In genomic region chr19:4001752-4002151, GRCm38 (mm10) we compare ENCODE assay signal across 13 mouse cellular contexts. TPM values are rescaled to one million over a fixed set of nuclear protein-coding genes. Genes with fewer than 3 reads are reported as not detected.
DNase-seq lines count a peak whose midpoint lies in the region; ATAC-seq and TF ChIP-seq lines count a peak whose summit lies in the region.
"Had no signal": no experiment of that assay in that cellular context is flagged by ENCODE, and none has a peak within 500 bp of the region (broad histone marks: within the 10 kb centered on the region; RNA-seq: fewer than 3 reads in every experiment).

No protein-coding gene starts in this region.

- peak overlapping the region; percentile 86 for H3K4me2 ChIP-seq in hindbrain, embryonic 13.5 days
- H3K4me2 ChIP-seq in hindbrain, embryonic 16.5 days (ENCODE audit: low read length): no peak overlapping the region
- H3K4me2 ChIP-seq in hindbrain, embryonic 15.5 days: peak overlapping the region; percentile 81
- H3K4me2 ChIP-seq in myocyte (ENCODE audit: low read depth): peak overlapping the region; percentile 80

- H3K27ac ChIP-seq in hindbrain, embryonic 13.5 days: 0 out of 2 replicates have a peak overlapping the region, but pooled peaks have one; percentile 98
- H3K27ac ChIP-seq in hindbrain, embryonic 16.5 days (ENCODE audit: low read depth, low read length): no peak overlapping the region; the same call in 1 of the 2 replicates
- peak overlapping the region; percentile 15; the same call in 1 of the 2 replicates for H3K27ac ChIP-seq in embryonic facial prominence, embryonic 10.5 days (replicated peaks)
- no peak overlapping the region for H3K27ac ChIP-seq in hindbrain, embryonic 15.5 days (replicated peaks)

- TF ChIP-seq POLR2A in myocyte (IDR thresholded peaks at IDR 0.05; ENCODE audit: insufficient read length, low read depth): no peak

- H3K9me3 ChIP-seq in hindbrain, embryonic 13.5 days: no peaks in the 10 kb centered on the region
- H3K9me3 ChIP-seq in hindbrain, embryonic 16.5 days (ENCODE audit: control insufficient read depth, low read length): no peaks in the 10 kb centered on the region
- H3K9me3 ChIP-seq in embryonic facial prominence, embryonic 10.5 days: no peaks in the 10 kb centered on the region
- no peaks in the 10 kb centered on the region for H3K9me3 ChIP-seq in hindbrain, embryonic 15.5 days

- peak overlapping the region; percentile 95 for H3K9ac ChIP-seq in hindbrain, embryonic 13.5 days
- H3K9ac ChIP-seq in hindbrain, embryonic 16.5 days (ENCODE audit: low read depth, low read length): no peak overlapping the region
- H3K9ac ChIP-seq in hindbrain, embryonic 15.5 days: peak overlapping the region; percentile 80; the same call in 1 of the 2 replicates

- no peaks in the 10 kb centered on the region; the same call in 1 of the 2 replicates for H3K27me3 ChIP-seq in hindbrain, embryonic 13.5 days
- H3K27me3 ChIP-seq in hindbrain, embryonic 16.5 days (replicated peaks; ENCODE audit: control insufficient read depth, insufficient read depth, low read length): no peaks in the 10 kb centered on the region
- H3K27me3 ChIP-seq in embryonic facial prominence, embryonic 10.5 days (replicated peaks; ENCODE audit: low read depth, poor library complexity, severe bottlenecking): peaks cover 13% of the 10 kb centered on the region; the same call in 1 of the 2 replicates
- no peaks in the 10 kb centered on the region for H3K27me3 ChIP-seq in hindbrain, embryonic 15.5 days
- no peaks in the 10 kb centered on the region for H3K27me3 ChIP-seq in myocyte (ENCODE audit: control insufficient read depth, insufficient read depth, insufficient read length)

- no peaks in the 10 kb centered on the region for H3K79me2 ChIP-seq in myocyte (ENCODE audit: control insufficient read depth, insufficient read depth)

- no peak overlapping the region for H3ac ChIP-seq in myocyte (ENCODE audit: control insufficient read depth, insufficient read length)

- H3K4me1 ChIP-seq in hindbrain, embryonic 13.5 days (replicated peaks): peaks cover 19% of the 10 kb centered on the region
- peaks cover 9% of the 10 kb centered on the region for H3K4me1 ChIP-seq in hindbrain, embryonic 16.5 days (ENCODE audit: control insufficient read depth, insufficient read depth, low read depth, low read length)
- peaks cover 36% of the 10 kb centered on the region for H3K4me1 ChIP-seq in embryonic facial prominence, embryonic 10.5 days
- H3K4me1 ChIP-seq in hindbrain, embryonic 15.5 days (replicated peaks): peaks cover 24% of the 10 kb centered on the region

- WGBS in hindbrain, embryonic 13.5 days: 91% methylated on average over 5 of the region's 5 CpGs
- 93% methylated on average over 5 of the region's 5 CpGs for WGBS in hindbrain, embryonic 16.5 days
- 87% methylated on average over 5 of the region's 5 CpGs for WGBS in embryonic facial prominence, embryonic 10.5 days
- WGBS in hindbrain, embryonic 15.5 days: 86% methylated on average over 5 of the region's 5 CpGs

- DNase-seq in embryonic facial prominence, embryonic 10.5 days (ENCODE audit: low spot score): no peak
- DNase-seq in adrenal gland, postnatal 25 days: no peak
- no peak for DNase-seq in left cerebral cortex, adult 8-10 months (ENCODE audit: low spot score in 2 of 2)
- DNase-seq: adrenal gland, postnatal 14 days; lung, postnatal 14 days had no signal

- no peak for ATAC-seq in hindbrain, embryonic 13.5 days (ENCODE audit: low FRiP score)
- ATAC-seq in hindbrain, embryonic 16.5 days: no peak
- ATAC-seq in hindbrain, embryonic 15.5 days (ENCODE audit: low FRiP score, low read depth): no peak
- no peak for ATAC-seq in erythroblast, adult 5-6 weeks (replicated peaks; ENCODE audit: low FRiP score, poor library complexity, severe bottlenecking)

- peak overlapping the region; percentile 69 for H3K4me3 ChIP-seq in hindbrain, embryonic 13.5 days
- no peak overlapping the region for H3K4me3 ChIP-seq in hindbrain, embryonic 16.5 days (ENCODE audit: low read length)
- peak overlapping the region; percentile 90 for H3K4me3 ChIP-seq in embryonic facial prominence, embryonic 10.5 days
- no peak overlapping the region for H3K4me3 ChIP-seq in hindbrain, embryonic 15.5 days
- H3K4me3 ChIP-seq in myocyte: peak overlapping the region; percentile 35

- H3K36me3 ChIP-seq in hindbrain, embryonic 13.5 days: peaks cover 20% of the 10 kb centered on the region
- peaks cover 6% of the 10 kb centered on the region; the same call in 1 of the 2 replicates for H3K36me3 ChIP-seq in hindbrain, embryonic 16.5 days (ENCODE audit: control insufficient read depth, insufficient read depth, low read length)
- peaks cover 24% of the 10 kb centered on the region for H3K36me3 ChIP-seq in embryonic facial prominence, embryonic 10.5 days (replicated peaks)
- peaks cover 9% of the 10 kb centered on the region for H3K36me3 ChIP-seq in hindbrain, embryonic 15.5 days
- peaks cover 7% of the 10 kb centered on the region for H3K36me3 ChIP-seq in myocyte (ENCODE audit: control insufficient read depth, insufficient read depth)

TF ChIP-seq in myocyte, 11 proteins besides CTCF, POLR2A, EP300 and RAD21 (continues in another document):
- TF ChIP-seq E2F4 (IDR thresholded peaks at IDR 0.05; ENCODE audit: insufficient read depth) (no peak), REST (IDR thresholded peaks at IDR 0.05; ENCODE audit: insufficient read depth, insufficient read length) (no peak)

RNA-seq across cellular contexts. Expression of gene Gm49405, which starts 1.3 kb away (rescaled TPM):
- polyA plus RNA-seq in hindbrain, embryonic 13.5 days (2015; fragmentation: Nextera tagmentation; extraction: Ambion mirVana): 5.2 and 5.3 TPM in 2 replicates
- 3.5 and 4.3 TPM in 2 replicates for polyA plus RNA-seq in hindbrain, embryonic 16.5 days (2015; fragmentation: Nextera tagmentation; extraction: Ambion mirVana)
- polyA plus RNA-seq in embryonic facial prominence, embryonic 10.5 days (2016; fragmentation: Nextera tagmentation; extraction: Ambion mirVana): 4.5 and 4.6 TPM in 2 replicates
- 5.1 and 5.5 TPM in 2 replicates for polyA plus RNA-seq in hindbrain, embryonic 15.5 days (2015; fragmentation: Nextera tagmentation; extraction: Ambion mirVana)
- polyA plus RNA-seq in myocyte (2012; fragmentation: generic; extraction: Trizol): 0.50 TPM
- total RNA-seq in erythroblast, adult 5-6 weeks (2015; ENCODE audit: low replicate concordance): 0.58 TPM in 1 of 2 replicates, not detected in the other
- total RNA-seq in erythroblast, adult 5-6 weeks (2017; ENCODE audit: low replicate concordance): 0.42 TPM in 1 of 2 replicates, not detected in the other
- total RNA-seq in adrenal gland, postnatal 25 days (2021): 1.3 and 1.7 TPM in 2 replicates
- 1 to 10 TPM in 2 of 4 experiments, under 1 TPM in 2; 0.76 to 1.3 (median 1.1) TPM for total RNA-seq in left cerebral cortex, adult 8-10 months (2022)

RNA-seq across cellular contexts. Expression of gene Doc2g, which starts 1.4 kb away (rescaled TPM):
- 6.5 and 7.8 TPM in 2 replicates for polyA plus RNA-seq in hindbrain, embryonic 13.5 days (2015; fragmentation: Nextera tagmentation; extraction: Ambion mirVana)
- 4.9 and 6.6 TPM in 2 replicates for polyA plus RNA-seq in hindbrain, embryonic 16.5 days (2015; fragmentation: Nextera tagmentation; extraction: Ambion mirVana)
- polyA plus RNA-seq in embryonic facial prominence, embryonic 10.5 days (2016; fragmentation: Nextera tagmentation; extraction: Ambion mirVana): 4.7 and 5.7 TPM in 2 replicates
- 5.9 and 6.4 TPM in 2 replicates for polyA plus RNA-seq in hindbrain, embryonic 15.5 days (2015; fragmentation: Nextera tagmentation; extraction: Ambion mirVana)
- 2.5 TPM for polyA plus RNA-seq in myocyte (2012; fragmentation: generic; extraction: Trizol)
- total RNA-seq in erythroblast, adult 5-6 weeks (2015; ENCODE audit: low replicate concordance): 0.38 TPM in 1 of 2 replicates, not detected in the other
- not detected in 2 replicates for total RNA-seq in erythroblast, adult 5-6 weeks (2017; ENCODE audit: low replicate concordance)
- 0.76 and 2.4 TPM in 2 replicates for total RNA-seq in adrenal gland, postnatal 25 days (2021)
- total RNA-seq in left cerebral cortex, adult 8-10 months (2022): 10 to 100 TPM in 1 of 4 experiments, 1 to 10 TPM in 3; 3.9 to 11.7 (median 4.1) TPM

RNA-seq across cellular contexts. Expression of gene Nudt8, which starts 1.4 kb away (rescaled TPM):
- polyA plus RNA-seq in hindbrain, embryonic 13.5 days (2015; fragmentation: Nextera tagmentation; extraction: Ambion mirVana): 22.3 and 27.5 TPM in 2 replicates
- 22.6 and 25.5 TPM in 2 replicates for polyA plus RNA-seq in hindbrain, embryonic 16.5 days (2015; fragmentation: Nextera tagmentation; extraction: Ambion mirVana)
- polyA plus RNA-seq in embryonic facial prominence, embryonic 10.5 days (2016; fragmentation: Nextera tagmentation; extraction: Ambion mirVana): 30.6 and 31.6 TPM in 2 replicates
- polyA plus RNA-seq in hindbrain, embryonic 15.5 days (2015; fragmentation: Nextera tagmentation; extraction: Ambion mirVana): 25.8 and 26.5 TPM in 2 replicates
- 36.9 TPM for polyA plus RNA-seq in myocyte (2012; fragmentation: generic; extraction: Trizol)
- total RNA-seq in erythroblast, adult 5-6 weeks (2015; ENCODE audit: low replicate concordance): 2.7 TPM in 1 of 2 replicates, not detected in the other
- total RNA-seq in erythroblast, adult 5-6 weeks (2017; ENCODE audit: low replicate concordance): 2.4 and 2.5 TPM in 2 replicates
- total RNA-seq in adrenal gland, postnatal 25 days (2021): 18.7 and 24.8 TPM in 2 replicates
- 10 to 100 TPM in 1 of 4 experiments, 1 to 10 TPM in 3; 7.4 to 10.5 (median 8.9) TPM for total RNA-seq in left cerebral cortex, adult 8-10 months (2022)

RNA-seq across cellular contexts. Expression of gene Tbx10, which starts 9.2 kb away (rescaled TPM):
- polyA plus RNA-seq in hindbrain, embryonic 13.5 days (2015; fragmentation: Nextera tagmentation; extraction: Ambion mirVana): 0.32 and 1.2 TPM in 2 replicates
- 0.67 and 0.89 TPM in 2 replicates for polyA plus RNA-seq in hindbrain, embryonic 16.5 days (2015; fragmentation: Nextera tagmentation; extraction: Ambion mirVana)
- 0.21 and 1.0 TPM in 2 replicates for polyA plus RNA-seq in embryonic facial prominence, embryonic 10.5 days (2016; fragmentation: Nextera tagmentation; extraction: Ambion mirVana)
- polyA plus RNA-seq in hindbrain, embryonic 15.5 days (2015; fragmentation: Nextera tagmentation; extraction: Ambion mirVana): 0.31 and 0.40 TPM in 2 replicates
- 0.04 TPM for polyA plus RNA-seq in myocyte (2012; fragmentation: generic; extraction: Trizol)
- not detected in 2 replicates for total RNA-seq in erythroblast, adult 5-6 weeks (2015; ENCODE audit: low replicate concordance)
- not detected in 2 replicates for total RNA-seq in erythroblast, adult 5-6 weeks (2017; ENCODE audit: low replicate concordance)
- not detected in 2 replicates for total RNA-seq in adrenal gland, postnatal 25 days (2021)
- total RNA-seq in left cerebral cortex, adult 8-10 months (2022): not detected
- total RNA-seq: adrenal gland, postnatal 14 days; common myeloid progenitor, adult 5-6 weeks; ES-E14 had no signal
- polyA plus RNA-seq: large intestine, adult 2 months had no signal

RNA-seq across cellular contexts. Expression of gene Ndufv1, which starts 10.9 kb away (rescaled TPM):
- 220 and 241 TPM in 2 replicates for polyA plus RNA-seq in hindbrain, embryonic 13.5 days (2015; fragmentation: Nextera tagmentation; extraction: Ambion mirVana)
- 265 and 277 TPM in 2 replicates for polyA plus RNA-seq in hindbrain, embryonic 16.5 days (2015; fragmentation: Nextera tagmentation; extraction: Ambion mirVana)
- polyA plus RNA-seq in embryonic facial prominence, embryonic 10.5 days (2016; fragmentation: Nextera tagmentation; extraction: Ambion mirVana): 211 and 217 TPM in 2 replicates
- polyA plus RNA-seq in hindbrain, embryonic 15.5 days (2015; fragmentation: Nextera tagmentation; extraction: Ambion mirVana): 244 and 247 TPM in 2 replicates
- polyA plus RNA-seq in myocyte (2012; fragmentation: generic; extraction: Trizol): 405 TPM
- 57.8 and 76.5 TPM in 2 replicates for total RNA-seq in erythroblast, adult 5-6 weeks (2015; ENCODE audit: low replicate concordance)
- total RNA-seq in erythroblast, adult 5-6 weeks (2017; ENCODE audit: low replicate concordance): 60.4 and 63.3 TPM in 2 replicates
- total RNA-seq in adrenal gland, postnatal 25 days (2021): 244 and 297 TPM in 2 replicates
- total RNA-seq in left cerebral cortex, adult 8-10 months (2022): 100 to 1,000 TPM; 243 to 273 (median 258) TPM

Comparison
In these comparisons a context has a peak if more than half of its experiments do, and no peak if none do; other contexts are left out.
1. H3K27ac ChIP-seq: peak in hindbrain, embryonic 13.5 days (single experiment) and embryonic facial prominence, embryonic 10.5 days (single experiment); none in hindbrain, embryonic 16.5 days (single experiment) and hindbrain, embryonic 15.5 days (single experiment).
2. H3K4me3 ChIP-seq: peak in hindbrain, embryonic 13.5 days (single experiment), embryonic facial prominence, embryonic 10.5 days (single experiment) and myocyte (single experiment); none in hindbrain, embryonic 16.5 days (single experiment) and hindbrain, embryonic 15.5 days (single experiment).